Mouse (Mus musculus) leukemia stem cell, adult 10-12 weeks (primary cell): ENCODE results near the gene Tc2n. TPM values are rescaled to one million over a fixed set of nuclear protein-coding genes. Genes with fewer than 3 reads are reported as not detected.

Experiments
- polyA plus RNA-seq: library from polyadenylated mRNA; stranded (reverse); fragments of >175 nt; gene quantifications from 2 replicates; pipeline ENCODE4 v1.2.3, GENCODE M21; 2012; ENCODE audit warnings: low replicate concordance

Gene Tc2n
- polyA plus RNA-seq = not detected in 2 replicates

DNA sequence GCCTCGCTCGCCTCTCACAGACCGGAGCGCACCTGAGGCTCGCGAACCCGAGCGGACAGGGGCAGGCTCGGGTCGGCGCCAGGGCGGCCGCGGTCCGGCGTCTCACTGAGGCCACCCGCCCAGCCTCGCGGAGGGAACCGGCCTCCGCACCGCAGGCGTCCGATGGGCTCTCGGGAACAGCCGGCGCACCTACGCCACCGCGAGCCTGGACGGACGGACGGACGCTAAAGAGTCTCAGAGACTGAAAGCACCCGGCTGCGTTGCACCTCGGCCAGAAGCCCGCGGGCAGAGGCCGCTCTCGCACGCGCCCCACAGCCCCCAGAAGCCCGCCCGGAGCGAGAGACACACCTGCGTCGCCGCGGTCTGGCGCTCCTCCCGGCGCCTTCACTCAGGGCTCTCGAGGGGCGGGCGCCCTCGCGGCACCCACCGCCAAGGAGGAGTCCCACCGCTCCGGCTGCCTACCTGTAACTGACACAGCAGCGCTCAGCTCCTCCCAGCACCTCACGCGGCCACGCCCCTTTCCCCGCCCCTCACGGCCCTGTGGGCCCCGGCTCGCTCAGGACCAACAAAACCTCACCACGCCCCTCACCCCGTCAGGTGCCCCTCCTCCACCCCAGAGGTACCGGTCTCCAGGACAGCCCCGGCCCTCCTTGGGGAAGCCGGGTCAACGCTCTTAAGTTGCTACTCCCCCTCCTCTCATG is at the start of gene Tc2n:
Gene Tc2n (minus strand): TSS at position 470 of the 701 bp plus-strand sequence.

Other genes with a start within 250 kb of the Tc2n start
- gene Fbln5, start 100.5 kb upstream of the Tc2n start, polyA plus RNA-seq = 0.19 and 1.3 TPM in 2 replicates
- 3.0 and 6.1 TPM in 2 replicates for gene Trip11, start 194.7 kb upstream of the Tc2n start, polyA plus RNA-seq
- 0.23 and 1.0 TPM in 2 replicates for gene Atxn3, start 239.7 kb upstream of the Tc2n start, polyA plus RNA-seq